Mouse (Mus musculus) embryonic fibroblast, embryonic 13.5 days (primary cell): ENCODE results near the gene Gm10518. TPM values are rescaled to one million over a fixed set of nuclear protein-coding genes. Genes with fewer than 3 reads are reported as not detected.

Experiments
- H3K27ac ChIP-seq: 2 replicates; pipeline ENCODE4 v1.5.1; 2012; ENCODE audit warnings: low read length, control low read depth, inconsistent platforms; ENCODE audit not compliant: insufficient read depth
- H3K4me1 ChIP-seq: 2 replicates; pipeline ENCODE4 v1.6.1; 2011; ENCODE audit warnings: low read length; ENCODE audit not compliant: control insufficient read depth, insufficient read depth
- H3K4me3 ChIP-seq: 2 replicates; pipeline ENCODE4 v1.5.1; 2011; ENCODE audit warnings: mild to moderate bottlenecking, control low read depth, low read length; ENCODE audit not compliant: insufficient read depth
- CTCF ChIP-seq: IDR thresholded peaks from 2 replicates; pipeline ENCODE4 v1.5.1; 2011; ENCODE audit warnings: mild to moderate bottlenecking, control low read depth, low read length, moderate library complexity, borderline replicate concordance; ENCODE audit not compliant: insufficient read depth
- POLR2A ChIP-seq: IDR thresholded peaks from 2 replicates; pipeline ENCODE4 v1.6.1; 2011; ENCODE audit warnings: low read depth, mild to moderate bottlenecking, control low read depth, low read length, moderate library complexity
- polyA plus RNA-seq: library from polyadenylated mRNA; stranded (reverse); fragments of >200 nt; gene quantifications from 2 replicates; pipeline ENCODE4 v1.2.4, GENCODE M21; 2011; ENCODE audit warnings: low read depth; ENCODE audit not compliant: missing spikeins, insufficient read length

Gm10518 gene
- polyA plus RNA-seq, 1 experiment: not detected

GRCm38 (mm10) chr1:179832710-179833240 lies 29.6 kb downstream of the Gm10518 start:
- Histone ChIP-seq H3K4me3 (no peak overlapping the region), H3K27ac (no peak overlapping the region), H3K4me1 (no peaks in the 10 kb centered on the region)
- TF ChIP-seq CTCF (no peak), POLR2A (no peak)

GRCm38 (mm10) chr1:179833596-179833995 lies 30.4 kb downstream of the Gm10518 start:
- Histone ChIP-seq H3K27ac (no peak overlapping the region), H3K4me3 (no peak overlapping the region), H3K4me1 (no peaks in the 10 kb centered on the region)
- TF ChIP-seq CTCF (no peak), POLR2A (no peak)

DNA sequence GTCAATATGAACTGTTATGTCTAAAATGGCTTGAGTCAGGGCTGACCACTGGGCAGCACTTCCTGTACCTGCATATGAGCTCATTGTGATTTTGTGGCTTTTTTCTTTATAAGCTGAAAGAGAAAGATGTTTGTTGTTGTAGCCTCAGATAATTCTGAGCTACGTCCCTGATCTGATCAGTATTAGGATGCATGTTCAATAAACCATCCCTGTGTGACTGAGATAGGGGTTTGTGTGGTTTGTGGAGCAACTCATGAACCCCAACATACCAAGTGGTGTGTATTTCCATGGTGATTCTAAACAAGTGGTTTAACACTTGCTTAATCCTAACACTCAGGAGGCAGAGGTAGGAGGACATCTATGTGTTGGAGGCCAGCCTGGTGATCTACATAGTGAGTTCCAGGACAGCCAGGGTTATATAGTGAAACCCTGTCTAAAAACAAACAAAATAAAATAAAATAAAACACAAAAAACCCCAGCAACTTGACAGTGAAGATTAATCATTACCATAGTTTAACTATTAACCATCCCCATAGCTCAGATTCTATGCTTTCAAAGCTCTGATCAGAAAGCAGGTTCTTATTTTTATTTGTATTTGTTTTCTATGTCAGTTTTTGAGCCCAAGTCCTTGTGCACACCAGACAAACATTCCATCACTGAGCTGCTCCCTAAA lies 32.7 kb downstream of the Gm10518 start:
- Histone ChIP-seq H3K4me3 (no peak overlapping the region), H3K27ac (no peak overlapping the region), H3K4me1 (no peaks in the 10 kb centered on the region)
- TF ChIP-seq POLR2A: no peak
- TF ChIP-seq CTCF: no peak

- Histone ChIP-seq H3K4me1 (no peaks in the 10 kb centered on the region), H3K4me3 (no peak overlapping the region), H3K27ac (no peak overlapping the region)
- no peak for TF ChIP-seq CTCF
- TF ChIP-seq POLR2A: no peak
These were observed 33.5 kb downstream of the Gm10518 start for GRCm38 (mm10) chr1:179836426-179837404.

DNA sequence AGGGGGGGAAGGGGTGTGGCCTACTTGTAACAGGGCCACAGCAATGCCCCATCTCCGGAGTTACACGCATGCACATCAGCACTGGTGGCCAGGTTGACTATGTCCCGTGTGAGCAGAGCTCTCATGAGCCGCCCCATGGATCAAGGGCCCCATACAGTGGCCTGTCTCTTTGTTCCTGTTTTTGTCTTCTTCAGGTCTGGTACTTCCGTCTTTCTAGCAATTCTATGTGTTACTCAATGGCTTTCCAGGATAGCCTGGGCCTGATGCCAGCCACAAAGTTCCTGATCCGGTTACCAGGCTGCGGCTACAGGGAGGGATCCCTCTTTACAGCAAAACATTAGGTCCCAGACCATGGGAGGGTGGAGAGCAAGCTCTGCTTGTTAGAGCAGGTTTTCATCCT lies 39.4 kb downstream of the Gm10518 start:
- no peak overlapping the region for H3K27ac ChIP-seq
- no peak for TF ChIP-seq POLR2A
- TF ChIP-seq CTCF: no peak
- H3K4me3 ChIP-seq: no peak overlapping the region
- H3K4me1 ChIP-seq: no peaks in the 10 kb centered on the region

- Histone ChIP-seq H3K4me1 (no peaks in the 10 kb centered on the region; the same call in 1 of the 2 replicates), H3K27ac (no peak overlapping the region), H3K4me3 (no peak overlapping the region)
- TF ChIP-seq POLR2A (no peak), CTCF (no peak)
These were observed 40.8 kb downstream of the Gm10518 start for GRCm38 (mm10) chr1:179843981-179844380.

DNA sequence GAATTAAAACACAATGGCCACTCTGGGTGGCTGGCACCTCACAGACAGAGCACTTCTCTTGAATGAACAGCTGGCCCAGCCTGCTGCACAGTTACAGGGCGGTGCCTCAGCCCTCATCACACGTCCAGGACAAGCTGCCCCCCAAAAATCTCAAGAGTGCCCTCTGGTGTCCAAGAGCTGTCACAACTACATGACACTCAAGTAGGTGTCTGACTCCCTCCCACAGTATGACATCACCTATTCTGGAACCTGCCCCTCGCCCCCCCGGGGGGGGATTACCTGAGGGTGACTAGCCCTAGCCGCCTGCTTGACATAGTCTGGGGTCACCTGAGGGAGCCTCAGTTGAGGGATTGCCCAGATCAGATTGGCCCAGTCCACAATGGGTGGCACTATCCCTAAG lies 41.7 kb downstream of the Gm10518 start:
- TF ChIP-seq POLR2A: no peak
- peak; percentile 49; the same call in 1 of the 2 replicates for TF ChIP-seq CTCF
- H3K4me1 ChIP-seq: no peaks in the 10 kb centered on the region; the same call in 1 of the 2 replicates
- H3K27ac ChIP-seq: no peak overlapping the region
- H3K4me3 ChIP-seq: no peak overlapping the region

GRCm38 (mm10) chr1:179845832-179846499 lies 42.8 kb downstream of the Gm10518 start:
- no peak overlapping the region for H3K4me3 ChIP-seq
- H3K4me1 ChIP-seq: no peaks in the 10 kb centered on the region; the same call in 1 of the 2 replicates
- no peak overlapping the region for H3K27ac ChIP-seq
- TF ChIP-seq POLR2A (no peak), CTCF (no peak)

DNA sequence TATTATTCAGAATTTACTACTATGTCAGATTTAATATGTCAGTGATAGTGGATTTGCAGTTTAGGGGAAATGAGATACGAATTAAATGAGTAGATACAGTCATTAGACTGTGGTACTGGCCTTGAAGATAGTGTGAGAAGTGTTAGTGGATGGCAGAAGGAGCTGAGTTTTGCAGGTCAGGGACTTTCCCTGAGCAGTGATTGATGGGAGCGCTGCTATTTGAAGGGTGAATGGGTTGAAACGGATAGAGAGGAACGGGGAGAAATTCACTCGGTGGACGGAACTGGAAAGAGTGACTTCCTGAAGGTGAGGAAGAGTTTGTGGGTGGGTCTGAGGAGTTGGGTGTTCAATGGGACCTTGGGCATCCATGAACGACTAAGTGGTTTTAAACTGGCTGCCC lies 44.0 kb downstream of the Gm10518 start:
- Histone ChIP-seq H3K27ac (peak overlapping the region; percentile 38; the same call in 1 of the 2 replicates), H3K4me3 (peak overlapping the region; percentile 7; the same call in 1 of the 2 replicates), H3K4me1 (no peaks in the 10 kb centered on the region; the same call in 1 of the 2 replicates)
- TF ChIP-seq CTCF: no peak
- no peak for TF ChIP-seq POLR2A
